Mouse (Mus musculus): ENCODE measurements around the gene Stambp. TPM values are rescaled to one million over a fixed set of nuclear protein-coding genes. Genes with fewer than 3 reads are reported as not detected.

Gene Stambp
- polyA plus RNA-seq, 1 experiment from 2014 or later = 29.4 TPM

DNA sequence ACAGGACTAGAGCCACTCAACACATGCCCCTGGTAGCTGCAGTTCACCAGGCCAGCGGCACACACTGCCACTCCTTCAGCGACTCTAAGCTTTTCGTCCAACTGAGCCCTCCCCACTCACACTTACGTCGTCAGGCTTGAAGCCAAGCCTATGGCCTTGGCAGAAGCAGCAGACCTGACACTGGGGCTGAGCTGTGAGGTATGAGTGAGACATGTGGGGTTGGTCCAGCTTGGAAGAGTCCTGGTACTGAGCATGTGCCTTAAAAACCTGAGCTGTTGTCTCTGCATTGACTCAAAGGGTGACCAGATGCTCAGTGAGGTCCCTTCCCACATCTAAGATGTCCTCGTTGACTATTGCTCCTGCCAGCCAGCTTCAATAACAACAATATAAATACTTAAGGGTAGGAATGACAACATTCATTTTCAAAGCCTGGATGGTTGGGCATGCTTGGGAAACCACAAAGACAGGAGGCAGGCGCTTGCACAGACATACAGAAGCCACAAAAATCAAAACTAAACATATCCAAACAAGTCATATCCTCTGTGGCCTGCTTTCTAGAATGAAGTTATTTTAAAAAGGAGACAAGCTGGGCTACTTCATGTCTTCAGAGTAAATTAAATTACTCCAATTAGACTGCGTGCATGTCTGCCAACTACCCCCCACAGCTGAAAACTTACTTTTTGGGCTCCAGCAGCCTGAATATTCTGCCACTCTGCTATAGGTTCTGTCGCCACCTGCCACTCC lies 76.3 kb downstream of the Stambp start:
- Histone ChIP-seq H3K9me3 (ENCODE audit: low read length) (no peaks in the 10 kb centered on the region), H3K27ac (ENCODE audit: low read length) (no peak overlapping the region), H3K4me1 (ENCODE audit: insufficient read depth, low read length) (no peaks in the 10 kb centered on the region), H3K36me3 (ENCODE audit: insufficient read depth, low read length) (peaks cover 20% of the 10 kb centered on the region), H3K9ac (replicated peaks; ENCODE audit: low read length) (no peak overlapping the region), H3K4me3 (ENCODE audit: low read length) (no peak overlapping the region), H3K4me2 (replicated peaks; ENCODE audit: low read depth, low read length) (no peak overlapping the region), H3K27me3 (ENCODE audit: insufficient read depth, low read length) (no peaks in the 10 kb centered on the region)
- 0 out of 2 replicates have a peak, but pooled peaks have one; percentile 35 for ATAC-seq (ENCODE audit: low FRiP score, low TSS enrichment)
- 90% methylated on average over 9 of the region's 9 CpGs for WGBS

Other genes with a start within 250 kb of the Stambp start
- 38.5 and 40.5 TPM in 2 replicates for gene Mthfd2, start 246.8 kb downstream of the Stambp start, polyA plus RNA-seq (2015; fragmentation: Nextera tagmentation; extraction: Ambion mirVana)
- gene Mob1a, start 246.7 kb downstream of the Stambp start, polyA plus RNA-seq (2015; fragmentation: Nextera tagmentation; extraction: Ambion mirVana) = 70.0 and 73.8 TPM in 2 replicates
- 136 and 142 TPM in 2 replicates for gene Bola3, start 223.6 kb downstream of the Stambp start, polyA plus RNA-seq (2015; fragmentation: Nextera tagmentation; extraction: Ambion mirVana)
- gene Tet3, start 113.6 kb downstream of the Stambp start, polyA plus RNA-seq (2015; fragmentation: Nextera tagmentation; extraction: Ambion mirVana) = 48.9 and 65.3 TPM in 2 replicates
- gene Dguok, start 65.8 kb downstream of the Stambp start, polyA plus RNA-seq (2015; fragmentation: Nextera tagmentation; extraction: Ambion mirVana) = 85.8 and 95.8 TPM in 2 replicates
- 21.2 and 182 TPM in 2 replicates for gene Actg2, start 36.5 kb downstream of the Stambp start, polyA plus RNA-seq (2015; fragmentation: Nextera tagmentation; extraction: Ambion mirVana)
- 0.07 TPM in 1 of 2 replicates, not detected in the other for gene Clec4f, start 83.5 kb upstream of the Stambp start, polyA plus RNA-seq (2015; fragmentation: Nextera tagmentation; extraction: Ambion mirVana)
- gene Cd207, start 105.1 kb upstream of the Stambp start, polyA plus RNA-seq (2015; fragmentation: Nextera tagmentation; extraction: Ambion mirVana) = not detected in 2 replicates
- not detected in 2 replicates for gene Vax2, start 138.5 kb upstream of the Stambp start, polyA plus RNA-seq (2015; fragmentation: Nextera tagmentation; extraction: Ambion mirVana)
- gene Atp6v1b1, start 170.3 kb upstream of the Stambp start, polyA plus RNA-seq (2015; fragmentation: Nextera tagmentation; extraction: Ambion mirVana) = 14.1 and 15.8 TPM in 2 replicates
- 0.19 and 0.30 TPM in 2 replicates for gene Ankrd53, start 189.9 kb upstream of the Stambp start, polyA plus RNA-seq (2015; fragmentation: Nextera tagmentation; extraction: Ambion mirVana)
- 98.9 and 101 TPM in 2 replicates for gene Tex261, start 203.1 kb upstream of the Stambp start, polyA plus RNA-seq (2015; fragmentation: Nextera tagmentation; extraction: Ambion mirVana)
- gene Nagk, start 222.3 kb upstream of the Stambp start, polyA plus RNA-seq (2015; fragmentation: Nextera tagmentation; extraction: Ambion mirVana) = 60.7 and 60.9 TPM in 2 replicates

All from kidney, embryonic 16.5 days (tissue).